Mouse (Mus musculus) induced T-regulatory cell, adult 2 months (primary cell): Measurements from ENCODE around the gene Olfr1364.
A peak's percentile ranks its signal among the peaks of the same experiment; 100 is the strongest.

Experiments
- DNase-seq: peaks from one replicate; pipeline ENCODE4 v3.0.0-alpha.2; 2012; ENCODE audit warnings: low read depth

Gene Olfr1364

DNA sequence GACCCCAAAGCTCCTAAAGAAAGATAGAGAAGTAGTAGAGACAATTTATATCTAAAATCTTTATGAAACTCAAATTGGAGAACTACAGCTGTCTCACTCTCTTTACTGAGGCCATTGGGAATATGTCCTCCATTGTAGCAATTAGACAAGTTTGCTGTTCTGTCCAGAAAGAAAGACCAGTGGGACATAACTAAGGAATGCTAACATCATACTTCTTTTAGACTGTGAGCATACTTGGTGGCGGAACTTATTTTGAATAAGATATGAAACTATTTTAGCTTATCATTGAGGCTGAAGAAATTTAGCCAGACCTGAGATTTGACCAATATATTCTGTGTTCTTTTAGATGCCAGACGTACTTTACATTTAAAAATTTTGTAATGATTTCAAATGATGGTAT is at the start of gene Olfr1364:
Gene Olfr1364 (minus strand): TSS at position 101 of the 400 bp plus-strand sequence.
- no peak for DNase-seq

DNA sequence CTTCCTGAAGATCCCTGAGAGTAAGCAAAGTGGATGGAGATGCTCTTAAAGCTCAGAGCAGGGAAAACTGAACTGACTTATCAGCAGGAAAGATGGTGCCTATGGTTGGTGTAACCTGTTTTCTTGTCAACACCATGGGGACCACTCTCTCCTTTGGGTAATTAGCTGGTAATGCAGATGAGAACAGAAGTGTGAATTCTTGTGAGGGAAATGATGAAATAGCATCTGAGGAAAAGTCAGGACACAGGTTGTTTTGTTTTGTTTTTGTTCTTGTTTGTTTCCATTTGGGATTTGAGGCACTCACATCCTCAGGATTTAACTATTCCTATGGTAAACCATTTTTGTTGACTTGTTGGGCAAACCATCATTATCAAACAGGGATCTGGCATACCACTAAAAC is 32.4 kb upstream of the Olfr1364 start, which contains the start of gene Olfr1362:
Gene Olfr1362 (minus strand): TSS at position 101 of the 400 bp plus-strand sequence.
- no peak for DNase-seq

DNA sequence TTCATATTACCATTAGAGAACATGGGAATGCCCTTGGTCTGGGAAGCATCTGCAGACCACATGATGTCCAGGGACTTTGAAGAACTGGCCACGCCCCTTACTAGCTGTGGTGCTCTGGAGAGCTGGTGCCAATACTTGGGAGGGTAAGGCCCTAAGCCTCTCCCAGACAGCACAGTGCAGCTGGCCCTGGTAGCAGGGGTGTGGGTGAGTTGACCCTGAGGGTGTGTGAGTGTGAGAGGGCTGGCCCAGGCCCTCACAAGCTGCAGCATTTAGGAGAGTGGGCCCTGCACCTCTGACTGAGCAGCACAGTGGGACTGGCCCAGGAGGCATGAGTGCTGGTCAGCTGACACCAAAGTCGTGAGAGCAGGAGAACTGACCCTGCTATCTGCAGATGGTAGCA is 10.1 kb upstream of the Olfr1364 start:
- DNase-seq, result no peak

DNA sequence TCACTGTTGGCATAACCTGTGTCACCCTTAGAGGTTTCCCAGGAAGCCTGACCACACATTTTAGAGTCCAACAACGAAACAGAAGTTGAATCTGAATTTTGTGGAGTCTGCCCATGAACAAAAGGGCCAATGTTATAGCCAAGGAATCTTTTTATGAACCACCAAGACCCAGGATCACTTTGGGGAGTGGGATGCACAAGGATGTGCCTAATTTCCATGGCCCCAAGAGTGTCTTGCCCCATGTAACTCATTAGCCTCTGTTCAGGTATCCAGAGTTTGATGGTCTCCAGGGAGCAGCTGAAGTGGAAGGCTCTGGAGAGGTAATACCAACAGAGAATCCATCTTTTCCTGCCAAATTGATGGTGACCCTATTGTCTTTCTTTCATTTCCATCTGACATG is 21.8 kb downstream of the Olfr1364 start, which contains the start of gene Olfr1535:
Gene Olfr1535 (minus strand): TSS at position 101 of the 400 bp plus-strand sequence.
- no peak for DNase-seq

DNA sequence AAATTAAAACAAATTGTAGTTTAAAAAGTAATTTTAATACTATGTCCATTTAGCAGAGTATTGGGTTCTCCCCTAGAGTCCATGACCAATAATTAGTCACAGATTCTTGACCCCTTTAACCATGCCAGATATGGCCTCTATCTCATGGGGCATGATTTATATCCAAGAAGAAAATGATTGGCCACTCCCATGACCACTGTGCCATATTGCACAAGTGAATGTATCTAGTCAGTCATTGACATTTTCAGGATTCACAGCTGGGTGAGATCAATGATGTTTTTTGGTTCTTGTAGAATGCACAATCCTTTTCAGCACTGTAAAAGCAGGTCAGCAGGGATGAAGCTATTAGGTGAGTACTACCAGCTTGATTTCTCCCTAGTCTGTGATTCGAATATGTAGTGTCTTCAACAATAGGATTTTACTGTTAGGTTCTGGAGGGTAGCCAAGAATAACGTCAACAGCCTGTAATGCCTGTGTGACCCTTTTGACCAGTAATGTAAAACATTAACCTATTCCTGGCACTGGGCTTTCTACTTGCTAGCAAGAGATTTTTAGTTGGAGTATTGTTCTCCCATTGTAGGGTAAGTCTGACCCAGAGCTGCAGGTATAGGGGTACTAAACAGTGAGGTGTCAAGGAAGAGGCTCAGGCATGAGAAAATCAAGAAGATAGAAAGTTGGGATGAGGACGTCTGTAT is 31.0 kb downstream of the Olfr1364 start:
- DNase-seq, result no peak

DNA sequence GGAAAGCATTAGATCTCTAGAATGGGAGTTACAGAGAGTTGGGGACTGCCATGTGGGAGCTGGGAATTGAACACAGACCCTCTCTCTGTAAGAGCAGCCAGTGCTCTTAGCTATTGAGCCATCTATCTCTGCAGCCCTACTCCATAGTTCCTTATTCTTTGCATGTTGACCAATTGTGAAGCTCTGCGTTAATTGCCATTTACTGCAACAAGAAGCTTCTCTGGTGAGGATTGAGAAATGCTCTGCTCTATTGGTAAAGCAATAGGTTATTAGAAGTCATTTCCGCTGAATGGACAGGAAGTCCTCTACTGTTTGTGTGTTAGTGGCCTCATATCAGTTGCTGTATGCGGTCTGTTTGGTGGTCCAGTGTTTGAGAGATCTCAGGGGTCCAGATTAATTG is 32.1 kb downstream of the Olfr1364 start:
- no peak for DNase-seq

DNA sequence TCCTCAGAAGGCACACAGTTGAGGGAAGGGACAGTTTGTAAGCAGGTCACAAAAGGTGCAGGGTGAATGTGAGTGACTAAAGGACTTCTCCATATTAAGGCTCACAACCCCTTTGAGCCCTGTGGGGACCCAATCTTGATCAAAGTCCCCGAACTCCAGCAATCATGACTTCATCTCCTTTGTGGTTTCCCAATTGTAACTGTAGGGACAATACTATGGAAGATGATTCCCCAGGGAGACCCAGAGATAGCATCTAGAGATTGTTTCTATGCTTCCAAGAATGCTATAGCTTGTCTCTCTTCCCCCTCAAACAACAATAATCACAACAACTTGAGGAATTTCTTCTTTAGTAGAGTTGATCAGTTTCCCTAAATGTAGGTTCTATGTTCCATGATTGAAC is 38.9 kb downstream of the Olfr1364 start, which contains the start of gene Olfr1366:
Gene Olfr1366 (minus strand): TSS at position 101 of the 400 bp plus-strand sequence.
- DNase-seq, result no peak

DNA sequence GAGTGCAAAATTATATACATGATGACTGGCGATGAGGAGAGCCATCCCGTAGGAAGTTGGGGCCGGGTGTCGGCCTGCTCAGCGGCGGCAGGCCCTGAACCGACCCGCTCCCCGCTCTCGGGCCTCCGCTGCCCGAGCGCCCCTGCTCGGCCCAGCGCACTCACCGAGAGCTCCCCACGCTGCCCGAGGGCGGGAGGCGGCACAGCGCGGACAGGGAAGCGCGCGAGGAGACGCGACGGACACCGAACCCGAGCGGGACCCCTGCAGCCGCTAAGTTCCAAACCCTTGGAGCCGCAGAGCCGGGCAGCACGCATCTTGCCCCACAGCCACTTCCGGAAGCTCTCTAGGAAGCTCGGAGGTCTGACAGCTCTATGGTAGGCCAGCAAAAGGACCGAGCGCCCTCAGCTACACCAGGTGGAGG is 50.8 kb downstream of the Olfr1364 start, which contains the start of gene Zkscan8:
Gene Zkscan8 (minus strand): TSS at position 340 of the 421 bp plus-strand sequence.
- DNase-seq, result peak; percentile 90

DNA sequence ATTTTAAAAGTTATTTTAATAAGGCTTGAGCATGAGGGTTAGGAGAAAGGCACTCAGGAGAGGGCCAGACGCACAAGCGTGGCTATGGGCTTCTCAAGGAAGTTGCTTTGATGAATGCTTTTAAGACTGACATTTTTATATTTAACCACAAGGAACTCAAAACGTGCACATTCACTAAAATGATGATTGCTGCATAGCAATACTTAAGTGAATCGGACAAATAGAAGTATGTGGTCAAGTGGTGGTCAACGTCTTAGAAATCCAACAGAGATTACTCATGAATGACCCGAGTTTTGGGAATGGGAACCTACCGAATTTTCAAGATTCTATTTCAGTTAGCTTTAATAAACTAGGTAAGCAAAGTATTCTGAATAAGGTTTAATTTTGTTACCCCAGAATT is 51.4 kb downstream of the Olfr1364 start:
- DNase-seq, result peak; percentile 27
